Mouse (Mus musculus) lung, embryonic 14.5 days (tissue): ENCODE data around the gene Atp11c. TPM values are rescaled to one million over a fixed set of nuclear protein-coding genes. Genes with fewer than 3 reads are reported as not detected.

Experiments
- ATAC-seq: fragments of 200-750 bp; cut with Nextera tagmentation; 2 replicates; pipeline ENCODE4 v1.8.0; 2017; ENCODE audit warnings: mild to moderate bottlenecking, moderate TSS enrichment, moderate library complexity; ENCODE audit not compliant: insufficient read depth
- DNase-seq: peaks from one replicate; pipeline ENCODE4 v3.0.0-alpha.2; 2015
- H3K27ac ChIP-seq: fragments of 300-500 bp; sonication (generic); 2 replicates; pipeline ENCODE4 v1.5.1; 2014; ENCODE audit warnings: low read depth, mild to moderate bottlenecking, moderate library complexity
- H3K27me3 ChIP-seq: fragments of 300-500 bp; sonication (generic); 2 replicates; pipeline ENCODE4 v1.6.1; 2014; ENCODE audit warnings: low read length, control low read depth; ENCODE audit not compliant: insufficient read depth
- H3K36me3 ChIP-seq: fragments of 300-500 bp; sonication (generic); 2 replicates; pipeline ENCODE4 v1.6.1; 2014; ENCODE audit warnings: control low read depth; ENCODE audit not compliant: insufficient read depth
- H3K4me1 ChIP-seq: fragments of 300-500 bp; sonication (generic); 2 replicates; pipeline ENCODE4 v1.6.1; 2014; ENCODE audit warnings: antibody characterized with exemption, control low read depth; ENCODE audit not compliant: insufficient read depth
- H3K4me2 ChIP-seq: fragments of 300-500 bp; sonication (generic); 2 replicates; pipeline ENCODE4 v1.6.1; 2014; ENCODE audit warnings: mild to moderate bottlenecking
- H3K4me3 ChIP-seq: fragments of 300-500 bp; sonication (generic); 2 replicates; pipeline ENCODE4 v1.5.1; 2014; ENCODE audit warnings: low read depth, low read length
- H3K9ac ChIP-seq: fragments of 300-500 bp; sonication (generic); 2 replicates; pipeline ENCODE4 v1.6.1; 2014
- H3K9me3 ChIP-seq: fragments of 300-500 bp; sonication (generic); 2 replicates; pipeline ENCODE4 v1.6.1; 2016; ENCODE audit warnings: low read depth, low read length, control low read depth
- CTCF ChIP-seq: IDR thresholded peaks from 2 replicates; pipeline ENCODE4 v1.5.1; 2016; ENCODE audit warnings: antibody characterized with exemption, low read depth
- WGBS: fragments of 180-500 bp; shearing (Covaris S2); extraction: QIAGEN DNeasy Blood & Tissue Kit; methylation state at CpG from one replicate; pipeline ENCODE4 v1.1.7; 2014; 5-methylcytosine and 5-hydroxymethylcytosine counted together
- polyA plus RNA-seq: library from polyadenylated mRNA; unstranded; fragments of >200 nt; fragmentation: Nextera tagmentation; extraction: Ambion mirVana; gene quantifications from 2 replicates; pipeline ENCODE4 v1.2.1, GENCODE M21; 2014

Atp11c gene
- 12.6 and 12.9 TPM in 2 replicates for polyA plus RNA-seq

GRCm38 (mm10) chrX:60592598-60592997 lies at the start of gene Atp11c:
Gene Atp11c (minus strand): TSS chrX:60592698.
- DNase-seq (no peak), ATAC-seq (no peak)
- Histone ChIP-seq H3K27me3 (no peaks in the 10 kb centered on the region), H3K4me2 (no peak within 1 kb of the TSS), H3K4me3 (no peak within 1 kb of the TSS), H3K4me1 (no peaks in the 10 kb centered on the region), H3K9me3 (no peaks in the 10 kb centered on the region), H3K27ac (no peak within 1 kb of the TSS), H3K36me3 (no peaks in the 10 kb centered on the region), H3K9ac (no peak within 1 kb of the TSS)
- WGBS = 74% methylated on average over 2 of the region's 2 CpGs
- no peak for TF ChIP-seq CTCF

GRCm38 (mm10) chrX:60609202-60609601 lies 16.7 kb upstream of the Atp11c start:
- DNase-seq (peak; percentile 48), ATAC-seq (no peak)
- Histone ChIP-seq H3K9me3 (no peaks in the 10 kb centered on the region), H3K27me3 (no peaks in the 10 kb centered on the region), H3K9ac (no peak overlapping the region), H3K4me1 (no peaks in the 10 kb centered on the region), H3K36me3 (no peaks in the 10 kb centered on the region), H3K4me3 (no peak overlapping the region), H3K27ac (no peak overlapping the region), H3K4me2 (no peak overlapping the region)
- 30% methylated on average over 3 of the region's 3 CpGs for WGBS
- peak; percentile 46 for TF ChIP-seq CTCF

- H3K36me3 ChIP-seq = no peaks in the 10 kb centered on the region
- H3K9me3 ChIP-seq = no peaks in the 10 kb centered on the region
- H3K4me1 ChIP-seq = no peaks in the 10 kb centered on the region
- no peak overlapping the region for H3K27ac ChIP-seq
- no peak overlapping the region for H3K4me3 ChIP-seq
- no peak overlapping the region for H3K9ac ChIP-seq
- WGBS = 5% methylated on average over 1 of the region's 1 CpGs
- DNase-seq = no peak
- TF ChIP-seq CTCF = no peak
- H3K4me2 ChIP-seq = no peak overlapping the region
- H3K27me3 ChIP-seq = no peaks in the 10 kb centered on the region
- ATAC-seq = no peak
These were observed 22.0 kb downstream of the Atp11c start for GRCm38 (mm10) chrX:60570539-60570938.

- H3K27ac ChIP-seq = no peak overlapping the region
- ATAC-seq = no peak
- no peaks in the 10 kb centered on the region for H3K36me3 ChIP-seq
- no peak for DNase-seq
- no peak overlapping the region for H3K4me2 ChIP-seq
- no peak for TF ChIP-seq CTCF
- H3K9me3 ChIP-seq = no peaks in the 10 kb centered on the region
- H3K4me1 ChIP-seq = no peaks in the 10 kb centered on the region
- H3K4me3 ChIP-seq = no peak overlapping the region
- H3K27me3 ChIP-seq = no peaks in the 10 kb centered on the region
- no peak overlapping the region for H3K9ac ChIP-seq
These were observed 23.5 kb downstream of the Atp11c start for GRCm38 (mm10) chrX:60569047-60569446.

GRCm38 (mm10) chrX:60555242-60555641 lies 37.3 kb downstream of the Atp11c start:
- DNase-seq = no peak
- ATAC-seq = no peak
- Histone ChIP-seq H3K4me3 (no peak overlapping the region), H3K4me1 (no peaks in the 10 kb centered on the region), H3K9me3 (no peaks in the 10 kb centered on the region), H3K36me3 (no peaks in the 10 kb centered on the region), H3K27me3 (no peaks in the 10 kb centered on the region), H3K27ac (no peak overlapping the region), H3K9ac (no peak overlapping the region), H3K4me2 (no peak overlapping the region)
- no peak for TF ChIP-seq CTCF
- 60% methylated on average over 4 of the region's 4 CpGs for WGBS

GRCm38 (mm10) chrX:60547444-60548304 lies 44.8 kb downstream of the Atp11c start:
- Histone ChIP-seq H3K4me2 (peak overlapping the region; percentile 60), H3K36me3 (no peaks in the 10 kb centered on the region), H3K9ac (peak overlapping the region; percentile 38), H3K9me3 (no peaks in the 10 kb centered on the region), H3K27me3 (peaks cover 6% of the 10 kb centered on the region; the same call in 1 of the 2 replicates), H3K4me1 (no peaks in the 10 kb centered on the region), H3K4me3 (peak overlapping the region; percentile 46), H3K27ac (no peak overlapping the region)
- 15% methylated on average over 61 of the region's 113 CpGs for WGBS
- no peak for TF ChIP-seq CTCF
- DNase-seq (peak; percentile 72), ATAC-seq (peak; percentile 95)

GRCm38 (mm10) chrX:60547098-60547443 lies 45.4 kb downstream of the Atp11c start:
- Histone ChIP-seq H3K27me3 (peaks cover 6% of the 10 kb centered on the region; the same call in 1 of the 2 replicates), H3K4me1 (no peaks in the 10 kb centered on the region), H3K9ac (peak overlapping the region; percentile 38), H3K36me3 (no peaks in the 10 kb centered on the region), H3K9me3 (no peaks in the 10 kb centered on the region), H3K4me3 (peak overlapping the region; percentile 46), H3K4me2 (peak overlapping the region; percentile 60), H3K27ac (no peak overlapping the region)
- TF ChIP-seq CTCF = no peak
- 17% methylated on average over 16 of the region's 16 CpGs for WGBS
- ATAC-seq (peak; percentile 48; the same call in 1 of the 2 replicates), DNase-seq (no peak)
